Mouse (Mus musculus) heart, adult 2 months (tissue): ENCODE data around the gene Gm5148.

ENCODE experiments used
- CTCF ChIP-seq: fragments of 200-600 bp; IDR thresholded peaks from 2 replicates; pipeline ENCODE4 v1.8.1; 2022; ENCODE audit warnings: antibody characterized with exemption, mild to moderate bottlenecking, moderate library complexity
- EP300 ChIP-seq: fragments of 200-500 bp; IDR thresholded peaks from 2 replicates; pipeline ENCODE4 v1.6.1; 2011; ENCODE audit warnings: low read depth, low read length, control low read depth; ENCODE audit not compliant: insufficient read depth
- POLR2A ChIP-seq: fragments of 200-500 bp; IDR thresholded peaks from 2 replicates; pipeline ENCODE4 v1.6.1; 2011; ENCODE audit warnings: mild to moderate bottlenecking, low read depth, low read length, control low read depth; ENCODE audit not compliant: insufficient read depth

GRCm38 (mm10) chr3:37672266-37673040 is 51.8 kb downstream of the Gm5148 start:
- TF ChIP-seq CTCF: no peak
- no peak for TF ChIP-seq POLR2A
- TF ChIP-seq EP300: no peak
